Mouse (Mus musculus) intestine, postnatal 0 days (tissue): ENCODE results near the gene Pik3ip1. TPM values are rescaled to one million over a fixed set of nuclear protein-coding genes. Genes with fewer than 3 reads are reported as not detected.

ENCODE experiments used
- ATAC-seq: fragments of 200-750 bp; cut with Nextera tagmentation; 2 replicates; pipeline ENCODE4 v1.8.0; 2017; ENCODE audit warnings: mild to moderate bottlenecking, moderate TSS enrichment, moderate library complexity
- H3K27ac ChIP-seq: fragments of 300-500 bp; sonication (generic); 2 replicates; pipeline ENCODE4 v1.5.1; 2014; ENCODE audit warnings: mild to moderate bottlenecking, low read depth, low read length, moderate library complexity
- H3K27me3 ChIP-seq: fragments of 300-500 bp; sonication (generic); replicated peaks from 2 replicates; pipeline ENCODE4 v1.6.1; 2014; ENCODE audit warnings: low read length, mixed read lengths; ENCODE audit not compliant: control insufficient read depth, insufficient read depth
- H3K36me3 ChIP-seq: fragments of 300-500 bp; sonication (generic); 2 replicates; pipeline ENCODE4 v1.6.1; 2014; ENCODE audit warnings: mild to moderate bottlenecking, moderate library complexity; ENCODE audit not compliant: control insufficient read depth, insufficient read depth
- H3K4me1 ChIP-seq: fragments of 300-500 bp; sonication (generic); replicated peaks from 2 replicates; pipeline ENCODE4 v1.6.1; 2014; ENCODE audit warnings: antibody characterized with exemption, low read length, mixed read lengths; ENCODE audit not compliant: control insufficient read depth, insufficient read depth
- H3K4me2 ChIP-seq: fragments of 300-500 bp; sonication (generic); replicated peaks from 2 replicates; pipeline ENCODE4 v1.6.1; 2014; ENCODE audit warnings: low read depth, mild to moderate bottlenecking, moderate library complexity
- H3K4me3 ChIP-seq: fragments of 300-500 bp; sonication (generic); 2 replicates; pipeline ENCODE4 v1.5.1; 2014; ENCODE audit warnings: low read depth, low read length
- H3K9ac ChIP-seq: fragments of 300-500 bp; sonication (generic); 2 replicates; pipeline ENCODE4 v1.6.1; 2014; ENCODE audit warnings: mild to moderate bottlenecking, low read depth, low read length
- H3K9me3 ChIP-seq: fragments of 300-500 bp; sonication (generic); 2 replicates; pipeline ENCODE4 v1.6.1; 2016; ENCODE audit warnings: mixed run types; ENCODE audit not compliant: control insufficient read depth
- CTCF ChIP-seq: sonication (generic); IDR thresholded peaks from 2 replicates; pipeline ENCODE4 v1.5.1; 2016; ENCODE audit warnings: low read depth, mild to moderate bottlenecking, control low read depth, antibody characterized with exemption, moderate library complexity
- WGBS: fragments of 180-500 bp; shearing (Covaris S2); extraction: QIAGEN DNeasy Blood & Tissue Kit; methylation state at CpG from one replicate; pipeline ENCODE4 v1.1.7; 2014; 5-methylcytosine and 5-hydroxymethylcytosine counted together
- polyA plus RNA-seq: library from polyadenylated mRNA; unstranded; fragments of >200 nt; fragmentation: Nextera tagmentation; extraction: Ambion mirVana; gene quantifications from 2 replicates; pipeline ENCODE4 v1.2.1, GENCODE M21; 2015

The Pik3ip1 gene
- polyA plus RNA-seq, 1 experiment from 2014 or later, result 6.5 TPM

DNA sequence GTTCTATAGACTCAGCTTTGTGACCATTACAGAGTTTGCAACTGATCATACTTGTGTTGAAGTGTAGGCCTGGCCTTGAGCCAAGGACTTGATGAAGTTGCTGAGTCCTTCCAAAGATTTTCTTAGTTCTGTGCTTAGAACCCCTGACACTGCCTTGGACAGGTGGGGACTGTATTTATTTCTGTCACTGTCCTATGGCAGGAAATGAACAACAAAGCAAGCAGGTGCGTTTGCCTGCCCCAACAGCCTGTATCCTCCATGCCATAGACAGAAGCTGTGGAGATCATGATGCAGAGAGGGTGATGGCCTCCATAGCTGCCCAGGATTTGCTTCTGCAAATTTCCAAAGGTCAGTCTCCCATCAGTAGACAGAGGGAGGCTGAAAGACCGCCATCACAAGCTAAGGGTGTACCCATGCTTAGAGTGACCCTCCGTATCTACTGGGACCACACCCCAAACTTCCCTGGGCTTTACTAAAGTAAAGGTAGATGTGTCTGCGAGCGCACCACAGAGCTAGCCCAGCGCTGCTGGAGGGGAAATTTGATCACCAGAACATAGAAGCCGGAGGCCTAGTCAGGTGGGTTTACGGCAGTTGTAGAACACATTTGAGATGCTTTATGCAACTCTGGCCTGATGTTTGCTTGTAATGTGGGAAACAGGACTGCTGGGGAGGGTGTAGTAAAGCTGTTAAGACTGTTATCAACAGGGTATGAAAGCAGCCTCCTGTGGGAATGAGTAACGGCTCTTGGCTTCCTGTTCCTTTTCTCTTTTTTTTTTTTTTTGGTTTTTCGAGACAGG, 19.2 kb upstream of the Pik3ip1 start:
- Histone ChIP-seq H3K27me3 (no peaks in the 10 kb centered on the region), H3K4me3 (no peak overlapping the region), H3K4me1 (no peaks in the 10 kb centered on the region), H3K9ac (no peak overlapping the region), H3K36me3 (peaks cover 52% of the 10 kb centered on the region), H3K4me2 (no peak overlapping the region), H3K9me3 (no peaks in the 10 kb centered on the region), H3K27ac (no peak overlapping the region)
- no peak for ATAC-seq
- WGBS, result 82% methylated on average over 10 of the region's 10 CpGs
- no peak for TF ChIP-seq CTCF

DNA sequence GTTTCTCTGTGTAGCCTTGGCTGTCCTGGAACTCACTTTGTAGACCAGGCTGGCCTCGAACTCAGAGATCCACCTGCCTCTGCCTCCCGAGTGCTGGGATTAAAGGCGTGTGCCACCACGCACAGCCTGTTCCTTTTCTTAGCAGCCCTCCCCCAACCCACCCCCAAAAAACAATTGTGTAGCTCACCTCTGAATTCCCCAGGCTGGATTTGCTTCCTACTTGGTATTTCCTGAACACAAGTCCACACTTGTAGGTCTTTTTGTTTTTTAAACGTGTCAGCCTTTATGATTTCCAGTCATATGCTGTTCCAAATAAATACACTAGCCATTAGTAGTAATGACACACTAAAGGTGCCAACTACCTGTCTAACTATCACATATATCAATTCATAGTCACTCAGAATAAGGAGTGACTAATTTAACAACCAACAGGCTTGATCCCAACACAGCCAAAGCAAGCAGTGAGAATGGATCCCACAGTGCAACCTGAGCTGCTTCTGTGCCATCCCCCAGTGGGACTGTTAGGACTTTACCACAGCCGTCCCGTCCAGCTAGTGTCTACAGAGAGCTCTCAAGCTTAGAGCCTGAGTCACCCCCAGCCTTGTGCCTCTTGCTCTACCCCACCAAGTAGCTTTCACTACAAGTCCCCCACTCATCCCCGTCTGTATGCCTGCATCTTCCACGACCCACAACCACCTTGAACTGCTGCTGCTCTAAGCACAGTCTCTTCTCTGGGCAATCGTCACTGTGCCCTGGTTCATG, 18.4 kb upstream of the Pik3ip1 start:
- Histone ChIP-seq H3K4me2 (no peak overlapping the region), H3K4me1 (no peaks in the 10 kb centered on the region), H3K9ac (no peak overlapping the region), H3K27ac (no peak overlapping the region), H3K9me3 (no peaks in the 10 kb centered on the region), H3K4me3 (no peak overlapping the region), H3K27me3 (no peaks in the 10 kb centered on the region), H3K36me3 (peaks cover 44% of the 10 kb centered on the region)
- no peak for ATAC-seq
- TF ChIP-seq CTCF, result no peak
- WGBS, result 80% methylated on average over 10 of the region's 10 CpGs

DNA sequence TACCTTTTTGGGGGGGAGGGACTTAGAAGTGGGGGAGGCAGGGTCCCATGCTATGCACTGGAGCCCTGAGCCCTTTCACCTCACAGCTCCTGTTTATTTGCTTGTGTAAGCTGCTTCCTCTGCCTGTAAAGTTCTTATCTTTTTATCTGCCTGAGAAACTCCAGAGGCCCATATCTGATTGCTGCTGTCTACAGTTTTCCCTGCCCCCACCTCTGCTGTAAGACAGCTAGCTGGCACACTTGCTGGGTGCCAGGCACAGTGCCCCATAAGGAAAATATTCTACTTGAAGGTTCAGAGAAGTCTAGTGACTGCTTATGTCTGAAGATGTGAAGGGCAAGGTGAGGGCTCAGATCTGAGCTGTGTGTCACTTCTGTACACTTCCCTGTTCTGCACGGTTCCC, 16.9 kb upstream of the Pik3ip1 start:
- H3K27ac ChIP-seq, result no peak overlapping the region
- 0 out of 2 replicates have a peak, but pooled peaks have one; percentile 8 for ATAC-seq
- no peaks in the 10 kb centered on the region for H3K9me3 ChIP-seq
- H3K9ac ChIP-seq, result no peak overlapping the region
- TF ChIP-seq CTCF, result no peak
- H3K4me3 ChIP-seq, result no peak overlapping the region
- WGBS, result 76% methylated on average over 1 of the region's 1 CpGs
- H3K27me3 ChIP-seq, result no peaks in the 10 kb centered on the region
- peaks cover 29% of the 10 kb centered on the region for H3K36me3 ChIP-seq
- no peak overlapping the region for H3K4me2 ChIP-seq
- no peaks in the 10 kb centered on the region for H3K4me1 ChIP-seq

DNA sequence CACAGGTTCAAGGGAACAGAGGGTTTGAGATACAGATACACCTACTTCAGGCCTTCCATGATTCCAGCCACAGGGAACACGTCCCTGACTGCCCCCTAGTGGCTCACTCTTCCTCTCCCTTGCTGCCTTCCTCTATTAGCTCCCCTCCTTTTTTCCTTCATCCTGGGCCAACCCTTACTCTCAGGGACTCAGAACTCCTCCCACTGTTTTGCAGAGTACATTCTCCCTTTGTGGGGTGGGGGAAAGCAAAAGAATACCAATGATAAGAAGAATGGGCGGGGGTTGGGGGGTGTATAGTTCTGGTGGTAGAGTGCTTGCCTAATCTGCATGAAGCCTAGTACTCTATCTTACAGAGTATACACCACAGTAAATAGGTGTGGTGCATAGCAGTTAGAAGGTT, 16.1 kb upstream of the Pik3ip1 start:
- H3K4me2 ChIP-seq, result no peak overlapping the region
- peak; percentile 49 for ATAC-seq
- H3K9me3 ChIP-seq, result no peaks in the 10 kb centered on the region
- no peaks in the 10 kb centered on the region for H3K4me1 ChIP-seq
- H3K9ac ChIP-seq, result no peak overlapping the region
- H3K27ac ChIP-seq, result no peak overlapping the region
- no peak overlapping the region for H3K4me3 ChIP-seq
- TF ChIP-seq CTCF, result peak; percentile 86
- peaks cover 22% of the 10 kb centered on the region for H3K36me3 ChIP-seq
- no peaks in the 10 kb centered on the region for H3K27me3 ChIP-seq
- 29% methylated on average over 2 of the region's 2 CpGs for WGBS

DNA sequence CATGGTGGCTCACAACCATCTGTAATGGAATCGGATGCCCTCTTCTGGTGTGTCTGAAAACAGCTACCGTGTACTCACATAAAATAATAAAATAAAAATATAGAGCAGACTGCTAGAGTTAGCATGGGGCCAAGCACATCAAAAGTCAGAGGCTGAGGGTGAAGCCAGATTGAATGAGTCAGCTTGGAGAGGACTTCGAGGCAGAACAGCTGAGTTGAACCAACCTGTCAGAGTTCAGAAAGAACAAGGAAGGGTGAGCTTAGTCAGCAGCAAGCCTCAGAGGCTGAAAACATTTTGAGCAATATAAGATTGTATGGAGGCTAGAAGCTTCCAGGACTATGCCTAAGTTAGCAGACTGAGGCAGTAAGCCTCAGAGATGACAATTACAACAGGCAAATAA, 11.9 kb upstream of the Pik3ip1 start:
- Histone ChIP-seq H3K4me1 (no peaks in the 10 kb centered on the region), H3K9ac (no peak overlapping the region), H3K27ac (no peak overlapping the region), H3K4me3 (no peak overlapping the region), H3K36me3 (0 out of 2 replicates have a peak, but pooled peaks cover 3% of the 10 kb centered on the region), H3K27me3 (no peaks in the 10 kb centered on the region), H3K4me2 (no peak overlapping the region), H3K9me3 (no peaks in the 10 kb centered on the region)
- TF ChIP-seq CTCF, result no peak
- WGBS, result 78% methylated on average over 3 of the region's 3 CpGs
- ATAC-seq, result no peak

DNA sequence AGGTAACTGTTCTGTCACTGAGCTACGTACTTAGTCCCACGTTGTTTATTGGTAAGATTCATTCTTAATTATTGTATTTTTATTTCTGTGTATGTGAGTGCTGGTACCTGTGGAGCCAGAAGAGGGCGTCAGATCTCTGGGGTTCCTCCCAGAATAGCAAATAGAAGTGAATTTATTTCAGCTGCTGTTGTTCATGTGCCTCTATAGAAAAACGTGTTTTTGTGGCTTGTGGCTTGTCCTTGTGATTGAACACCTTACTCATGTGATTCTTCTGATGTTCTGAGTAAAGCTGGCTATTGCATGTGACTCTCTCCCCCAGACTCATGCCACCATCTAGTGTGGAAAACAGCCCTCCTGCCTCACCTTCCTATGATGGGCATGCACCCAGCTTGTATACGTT, 1.9 kb upstream of the Pik3ip1 start:
- no peaks in the 10 kb centered on the region for H3K9me3 ChIP-seq
- 79% methylated on average over 5 of the region's 5 CpGs for WGBS
- no peaks in the 10 kb centered on the region for H3K27me3 ChIP-seq
- H3K36me3 ChIP-seq, result no peaks in the 10 kb centered on the region
- H3K4me3 ChIP-seq, result no peak overlapping the region
- ATAC-seq, result no peak
- no peak overlapping the region for H3K4me2 ChIP-seq
- H3K27ac ChIP-seq, result no peak overlapping the region
- H3K9ac ChIP-seq, result no peak overlapping the region
- TF ChIP-seq CTCF, result 0 out of 2 replicates have a peak, but pooled peaks have one; percentile 24
- H3K4me1 ChIP-seq, result no peaks in the 10 kb centered on the region; the same call in 1 of the 2 replicates
